Mouse (Mus musculus): ENCODE results near the gene Ube2o. TPM values are rescaled to one million over a fixed set of nuclear protein-coding genes. Genes with fewer than 3 reads are reported as not detected.

Ube2o gene
- 7.1 TPM for polyA plus RNA-seq (2014; fragmentation: Illumina TruSeq; extraction: RNeasy Lipid Tissue Mini Kit (QIAGEN cat#74804); ENCODE audit: insufficient read depth, low read depth, low replicate concordance)

GRCm38 (mm10) chr11:116581376-116581814, at the start of gene Ube2o:
Gene Ube2o (minus strand): TSS chr11:116581447.

DNA sequence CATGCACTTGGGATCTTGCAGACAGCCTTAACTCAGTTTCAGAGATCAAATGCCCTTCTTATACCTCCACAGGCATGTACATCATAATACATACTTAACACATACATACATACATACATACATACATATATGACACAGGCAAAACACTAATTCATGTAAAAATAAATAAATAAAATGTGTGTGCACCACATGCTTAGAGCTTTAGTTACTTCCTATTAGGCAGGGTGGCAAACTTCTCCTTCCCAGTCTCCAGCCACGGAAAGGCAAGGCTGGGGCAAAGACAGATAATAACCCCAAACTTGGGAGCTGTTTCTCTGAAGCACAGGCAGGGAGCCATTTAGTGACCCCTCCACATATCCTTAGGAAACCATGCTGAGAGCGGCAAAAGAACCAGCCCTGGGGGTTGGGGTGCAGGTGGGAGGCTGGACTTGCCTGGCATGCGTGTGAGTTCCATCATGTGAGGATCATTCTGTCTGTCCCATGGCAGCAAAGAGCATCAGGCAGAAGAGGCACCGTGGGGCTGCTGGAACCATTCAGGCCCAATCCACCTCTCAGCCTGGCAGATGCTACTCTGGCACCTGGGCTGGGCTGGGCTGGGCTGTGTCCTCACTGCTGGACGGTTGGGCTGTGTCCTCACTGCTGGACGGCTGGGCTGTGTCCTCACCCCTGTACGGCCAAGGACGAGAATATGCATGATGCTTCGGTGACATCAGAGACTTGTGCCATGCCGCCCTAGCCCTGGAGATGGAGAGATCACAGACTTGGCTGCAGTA, 45.2 kb upstream of the Ube2o start, which contains the start of gene Rhbdf2:
Gene Rhbdf2 (minus strand): TSS at position 721 of the 773 bp plus-strand sequence.

GRCm38 (mm10) chr11:116586310-116586709, 5.1 kb upstream of the Ube2o start, which contains the start of gene Aanat:
Gene Aanat (plus strand): TSS chr11:116586432.

GRCm38 (mm10) chr11:116530187-116531147, 50.8 kb downstream of the Ube2o start, which contains the start of gene Sphk1:
Gene Sphk1 (plus strand): TSS chr11:116530925.

DNA sequence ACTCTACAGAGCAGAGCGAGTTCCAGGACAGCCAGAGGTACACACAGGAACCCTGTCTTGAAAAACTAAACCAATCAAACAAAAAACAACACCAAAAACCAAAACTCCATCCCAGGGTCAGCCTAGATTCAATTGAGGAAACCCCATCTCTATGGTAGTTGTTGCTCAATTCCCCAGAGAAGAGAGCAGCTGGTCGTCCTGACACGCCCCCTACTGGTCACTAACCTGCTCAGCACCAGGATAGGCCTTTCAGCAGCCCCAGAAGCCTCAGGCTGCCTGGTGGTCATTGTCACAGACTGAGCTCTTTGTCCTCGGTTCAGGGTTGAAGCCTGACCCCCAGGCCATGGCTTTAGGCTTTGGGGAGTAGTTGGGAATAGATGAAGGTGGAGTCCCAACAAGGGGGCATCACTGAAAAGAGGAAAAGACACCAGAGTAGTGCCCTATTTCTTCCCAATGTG, 87.4 kb downstream of the Ube2o start, which contains the start of gene Prpsap1:
Gene Prpsap1 (minus strand): TSS at position 408 of the 458 bp plus-strand sequence.

Other genes starting within 250 kb of the Ube2o start
- gene Foxj1, start 246.0 kb downstream of the Ube2o start, polyA plus RNA-seq (2014; fragmentation: Illumina TruSeq; extraction: RNeasy Lipid Tissue Mini Kit (QIAGEN cat#74804); ENCODE audit: insufficient read depth, low read depth, low replicate concordance) = 46.0 TPM
- gene Rnf157, start 168.4 kb downstream of the Ube2o start, polyA plus RNA-seq (2014; fragmentation: Illumina TruSeq; extraction: RNeasy Lipid Tissue Mini Kit (QIAGEN cat#74804); ENCODE audit: insufficient read depth, low read depth, low replicate concordance) = 1.5 TPM
- gene Ubald2, start 147.4 kb downstream of the Ube2o start, polyA plus RNA-seq (2014; fragmentation: Illumina TruSeq; extraction: RNeasy Lipid Tissue Mini Kit (QIAGEN cat#74804); ENCODE audit: insufficient read depth, low read depth, low replicate concordance) = 70.7 TPM
- 0.22 TPM for gene Qrich2, start 115.2 kb downstream of the Ube2o start, polyA plus RNA-seq (2014; fragmentation: Illumina TruSeq; extraction: RNeasy Lipid Tissue Mini Kit (QIAGEN cat#74804); ENCODE audit: insufficient read depth, low read depth, low replicate concordance)
- gene Prpsap1, start 87.2 kb downstream of the Ube2o start, polyA plus RNA-seq (2014; fragmentation: Illumina TruSeq; extraction: RNeasy Lipid Tissue Mini Kit (QIAGEN cat#74804); ENCODE audit: insufficient read depth, low read depth, low replicate concordance) = 39.3 TPM
- 23.0 TPM for gene Sphk1, start 50.5 kb downstream of the Ube2o start, polyA plus RNA-seq (2014; fragmentation: Illumina TruSeq; extraction: RNeasy Lipid Tissue Mini Kit (QIAGEN cat#74804); ENCODE audit: insufficient read depth, low read depth, low replicate concordance)
- gene Aanat, start 5.0 kb upstream of the Ube2o start, polyA plus RNA-seq (2014; fragmentation: Illumina TruSeq; extraction: RNeasy Lipid Tissue Mini Kit (QIAGEN cat#74804); ENCODE audit: insufficient read depth, low read depth, low replicate concordance) = not detected
- gene Rhbdf2, start 45.6 kb upstream of the Ube2o start, polyA plus RNA-seq (2014; fragmentation: Illumina TruSeq; extraction: RNeasy Lipid Tissue Mini Kit (QIAGEN cat#74804); ENCODE audit: insufficient read depth, low read depth, low replicate concordance) = 13.5 TPM
- gene Prcd, start 72.1 kb upstream of the Ube2o start, polyA plus RNA-seq (2014; fragmentation: Illumina TruSeq; extraction: RNeasy Lipid Tissue Mini Kit (QIAGEN cat#74804); ENCODE audit: insufficient read depth, low read depth, low replicate concordance) = 6.3 TPM
- gene Cygb, start 72.9 kb upstream of the Ube2o start, polyA plus RNA-seq (2014; fragmentation: Illumina TruSeq; extraction: RNeasy Lipid Tissue Mini Kit (QIAGEN cat#74804); ENCODE audit: insufficient read depth, low read depth, low replicate concordance) = 26.4 TPM
- gene St6galnac1, start 194.1 kb upstream of the Ube2o start, polyA plus RNA-seq (2014; fragmentation: Illumina TruSeq; extraction: RNeasy Lipid Tissue Mini Kit (QIAGEN cat#74804); ENCODE audit: insufficient read depth, low read depth, low replicate concordance) = not detected
- 42.7 TPM for gene Mxra7, start 246.6 kb upstream of the Ube2o start, polyA plus RNA-seq (2014; fragmentation: Illumina TruSeq; extraction: RNeasy Lipid Tissue Mini Kit (QIAGEN cat#74804); ENCODE audit: insufficient read depth, low read depth, low replicate concordance)

Data from lung, adult 10 weeks (tissue).